Mouse (Mus musculus) embryonic facial prominence, embryonic 14.5 days (tissue): ENCODE data around the gene Trp53tg5. TPM values are rescaled to one million over a fixed set of nuclear protein-coding genes. Genes with fewer than 3 reads are reported as not detected.

ENCODE experiments used
- ATAC-seq: fragments of 200-750 bp; cut with Nextera tagmentation; 2 replicates; pipeline ENCODE4 v1.8.0; 2017; ENCODE audit warnings: low read depth, moderate number of reproducible peaks, moderate TSS enrichment
- DNase-seq: peaks from one replicate; pipeline ENCODE4 v3.0.0-alpha.2; 2015; ENCODE audit warnings: low spot score
- H3K27ac ChIP-seq: fragments of 300-500 bp; sonication (generic); replicated peaks from 2 replicates; pipeline ENCODE4 v1.5.1; 2014; ENCODE audit warnings: low read depth, mild to moderate bottlenecking, low read length, moderate library complexity
- H3K27me3 ChIP-seq: fragments of 300-500 bp; sonication (generic); replicated peaks from 2 replicates; pipeline ENCODE4 v1.6.1; 2014; ENCODE audit warnings: low read length; ENCODE audit not compliant: control insufficient read depth, insufficient read depth
- H3K36me3 ChIP-seq: fragments of 300-500 bp; sonication (generic); 2 replicates; pipeline ENCODE4 v1.6.1; 2014; ENCODE audit warnings: low read length, mixed read lengths; ENCODE audit not compliant: control insufficient read depth, insufficient read depth
- H3K4me1 ChIP-seq: fragments of 300-500 bp; sonication (generic); 2 replicates; pipeline ENCODE4 v1.6.1; 2014; ENCODE audit warnings: antibody characterized with exemption, low read length; ENCODE audit not compliant: control insufficient read depth, insufficient read depth
- H3K4me2 ChIP-seq: fragments of 300-500 bp; sonication (generic); 2 replicates; pipeline ENCODE4 v1.6.1; 2014; ENCODE audit warnings: low read depth, mild to moderate bottlenecking, low read length, moderate library complexity, mixed read lengths
- H3K4me3 ChIP-seq: fragments of 300-500 bp; sonication (generic); 2 replicates; pipeline ENCODE4 v1.5.1; 2014; ENCODE audit warnings: low read depth, mild to moderate bottlenecking, low read length
- H3K9ac ChIP-seq: fragments of 300-500 bp; sonication (generic); 2 replicates; pipeline ENCODE4 v1.6.1; 2014; ENCODE audit warnings: low read depth, mild to moderate bottlenecking, low read length, moderate library complexity, mixed read lengths
- H3K9me3 ChIP-seq: fragments of 300-500 bp; sonication (generic); 2 replicates; pipeline ENCODE4 v1.6.1; 2016; ENCODE audit warnings: low read length; ENCODE audit not compliant: control insufficient read depth
- WGBS: fragments of 180-500 bp; shearing (Covaris S2); extraction: QIAGEN DNeasy Blood & Tissue Kit; methylation state at CpG from one replicate; pipeline ENCODE4 v1.1.7; 2014; 5-methylcytosine and 5-hydroxymethylcytosine counted together
- polyA plus RNA-seq: library from polyadenylated mRNA; unstranded; fragments of >200 nt; fragmentation: Nextera tagmentation; extraction: Ambion mirVana; gene quantifications from 2 replicates; pipeline ENCODE4 v1.2.1, GENCODE M21; 2014

Gene Trp53tg5
- polyA plus RNA-seq, 1 experiment from 2014 or later = not detected

GRCm38 (mm10) chr2:164421979-164422378, 51.5 kb downstream of the Trp53tg5 start:
- no peak for DNase-seq
- no peak for ATAC-seq
- Histone ChIP-seq H3K9ac (no peak overlapping the region), H3K27ac (no peak overlapping the region), H3K4me3 (no peak overlapping the region), H3K4me1 (no peaks in the 10 kb centered on the region), H3K36me3 (peaks cover 34% of the 10 kb centered on the region), H3K9me3 (no peaks in the 10 kb centered on the region), H3K4me2 (no peak overlapping the region), H3K27me3 (no peaks in the 10 kb centered on the region)
- WGBS = 71% methylated on average over 8 of the region's 8 CpGs

GRCm38 (mm10) chr2:164421306-164421705, 52.2 kb downstream of the Trp53tg5 start:
- Histone ChIP-seq H3K36me3 (peaks cover 28% of the 10 kb centered on the region), H3K4me1 (no peaks in the 10 kb centered on the region), H3K4me3 (no peak overlapping the region), H3K27ac (no peak overlapping the region), H3K4me2 (no peak overlapping the region), H3K27me3 (no peaks in the 10 kb centered on the region), H3K9me3 (no peaks in the 10 kb centered on the region), H3K9ac (no peak overlapping the region)
- DNase-seq = no peak
- no peak for ATAC-seq
- 80% methylated on average over 7 of the region's 7 CpGs for WGBS

Other genes starting within 250 kb of the Trp53tg5 start
- gene Svs2, start 235.3 kb downstream of the Trp53tg5 start, polyA plus RNA-seq = not detected in 2 replicates
- gene Svs3b, start 217.1 kb downstream of the Trp53tg5 start, polyA plus RNA-seq = not detected in 2 replicates
- not detected in 2 replicates for gene Svs4, start 195.3 kb downstream of the Trp53tg5 start, polyA plus RNA-seq
- gene Svs3a, start 184.5 kb downstream of the Trp53tg5 start, polyA plus RNA-seq = not detected in 2 replicates
- gene Svs6, start 157.0 kb downstream of the Trp53tg5 start, polyA plus RNA-seq = not detected in 2 replicates
- not detected in 2 replicates for gene Svs5, start 141.0 kb downstream of the Trp53tg5 start, polyA plus RNA-seq
- 1.3 and 2.1 TPM in 2 replicates for gene Slpi, start 84.6 kb downstream of the Trp53tg5 start, polyA plus RNA-seq
- 0.42 and 0.52 TPM in 2 replicates for gene Rbpjl, start 70.6 kb downstream of the Trp53tg5 start, polyA plus RNA-seq
- 15.6 and 20.6 TPM in 2 replicates for gene Matn4, start 68.6 kb downstream of the Trp53tg5 start, polyA plus RNA-seq
- 57.1 and 58.4 TPM in 2 replicates for gene Sdc4, start 29.8 kb downstream of the Trp53tg5 start, polyA plus RNA-seq
- gene Sys1, start 16.8 kb downstream of the Trp53tg5 start, polyA plus RNA-seq = 63.3 and 68.3 TPM in 2 replicates
- gene Gm20458, start 12.8 kb downstream of the Trp53tg5 start, polyA plus RNA-seq = 12.5 and 14.7 TPM in 2 replicates
- 4.1 and 10.5 TPM in 2 replicates for gene Dbndd2, start 12.4 kb upstream of the Trp53tg5 start, polyA plus RNA-seq
- gene Pigt, start 23.8 kb upstream of the Trp53tg5 start, polyA plus RNA-seq = 72.9 and 76.9 TPM in 2 replicates
- 53.7 and 62.4 TPM in 2 replicates for gene Wfdc2, start 88.7 kb upstream of the Trp53tg5 start, polyA plus RNA-seq
- gene Spint3, start 99.7 kb upstream of the Trp53tg5 start, polyA plus RNA-seq = not detected in 2 replicates
- gene Wfdc6a, start 111.7 kb upstream of the Trp53tg5 start, polyA plus RNA-seq = 0.51 TPM in 1 of 2 replicates, not detected in the other
- not detected in 2 replicates for gene Eppin, start 119.9 kb upstream of the Trp53tg5 start, polyA plus RNA-seq
- gene Wfdc6b, start 139.8 kb upstream of the Trp53tg5 start, polyA plus RNA-seq = not detected in 2 replicates
- 0.11 TPM in 1 of 2 replicates, not detected in the other for gene Wfdc8, start 139.9 kb upstream of the Trp53tg5 start, polyA plus RNA-seq
- not detected in 2 replicates for gene Wfdc16, start 165.1 kb upstream of the Trp53tg5 start, polyA plus RNA-seq
- 0.69 and 1.1 TPM in 2 replicates for gene Wfdc10, start 182.3 kb upstream of the Trp53tg5 start, polyA plus RNA-seq
- gene Wfdc9, start 182.9 kb upstream of the Trp53tg5 start, polyA plus RNA-seq = not detected in 2 replicates
- not detected in 2 replicates for gene Wfdc11, start 200.4 kb upstream of the Trp53tg5 start, polyA plus RNA-seq
- gene Wfdc13, start 211.4 kb upstream of the Trp53tg5 start, polyA plus RNA-seq = 0.21 TPM in 1 of 2 replicates, not detected in the other
- gene Spint4, start 224.8 kb upstream of the Trp53tg5 start, polyA plus RNA-seq = not detected in 2 replicates
- gene Spint5, start 241.6 kb upstream of the Trp53tg5 start, polyA plus RNA-seq = not detected in 2 replicates